Mouse (Mus musculus): ENCODE measurements around the gene Mitf. TPM values are rescaled to one million over a fixed set of nuclear protein-coding genes. Genes with fewer than 3 reads are reported as not detected.
A peak's percentile ranks its signal among the peaks of the same experiment; 100 is the strongest.

Gene Mitf
- 1 to 10 TPM; 7.8 to 8.2 TPM for total RNA-seq (2021)
- long read RNA-seq, experiment 1, partial matches to known transcripts, result 0 of 2 reads
- long read RNA-seq, experiment 1, other reads (novel, unspliced or antisense), result 2 of 2 reads
- long read RNA-seq, experiment 2, partial matches to known transcripts, result 1 of 3 reads
- long read RNA-seq, experiment 2, other reads (novel, unspliced or antisense), result 2 of 3 reads

GRCm38 (mm10) chr6:97806781-97807743 is at the start of gene Mitf:
TSS of gene Mitf (plus strand) at chr6:97807052.
- H3K4me3 ChIP-seq, result peak within 1 kb of the TSS; percentile 97
- TF ChIP-seq CTCF (IDR thresholded peaks at IDR 0.05), result peak; percentile 39; the same call in 1 of the 2 replicates

GRCm38 (mm10) chr6:97757361-97757760 is 49.5 kb upstream of the Mitf start:
- intact Hi-C loops (cut with DNase I), result no loop called here
- DNase-seq (ENCODE audit: extremely low spot score in 1 of 2, low spot score in 2 of 2), result no peak
- Histone ChIP-seq H3K27ac (no peak overlapping the region), H3K4me3 (no peak overlapping the region)
- no peak for TF ChIP-seq CTCF (IDR thresholded peaks at IDR 0.05)

More at GRCm38 (mm10) chr6:97806781-97807743, at the start of gene Mitf:
- H3K27ac ChIP-seq, result peak within 1 kb of the TSS; percentile 42; the same call in 1 of the 2 replicates
- intact Hi-C loops (cut with DNase I), result no loop called here
- peak; percentile 89 to 91 for DNase-seq (ENCODE audit: extremely low spot score in 1 of 2, low spot score in 2 of 2)

GRCm38 (mm10) chr6:97758884-97759283 is 48.0 kb upstream of the Mitf start:
- Histone ChIP-seq H3K4me3 (no peak overlapping the region), H3K27ac (no peak overlapping the region)
- intact Hi-C loops (cut with DNase I), result loop anchor here (2.0 kb wide), 1 partner anchor 96 kb away; no protein-coding TSS in a partner anchor
- no peak for DNase-seq (ENCODE audit: extremely low spot score in 1 of 2, low spot score in 2 of 2)
- TF ChIP-seq CTCF (IDR thresholded peaks at IDR 0.05), result no peak

DNA sequence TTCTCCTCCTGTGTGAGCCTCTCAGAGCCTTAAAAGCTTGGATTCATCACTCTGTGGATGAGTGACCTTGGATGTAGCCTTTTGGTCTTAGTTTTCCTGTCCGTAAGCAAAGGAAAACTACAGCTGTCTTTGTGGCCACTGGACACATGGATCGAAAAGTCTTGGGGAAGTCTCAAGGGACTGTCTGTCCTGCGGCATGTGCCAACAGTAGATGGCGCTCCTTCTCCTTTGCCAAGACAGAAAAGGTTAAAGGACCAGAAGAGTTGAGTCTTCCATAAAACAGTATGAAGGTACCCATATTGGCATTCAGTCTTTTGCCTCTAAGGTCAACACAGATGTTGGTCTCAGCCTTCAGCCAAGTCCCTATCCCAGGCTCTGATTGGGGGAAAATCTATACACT is 47.6 kb upstream of the Mitf start:
- no peak overlapping the region for H3K4me3 ChIP-seq
- TF ChIP-seq CTCF (IDR thresholded peaks at IDR 0.05), result peak; percentile 79
- DNase-seq (ENCODE audit: extremely low spot score in 1 of 2, low spot score in 2 of 2), result peak; percentile 28 to 55
- intact Hi-C loops (cut with DNase I), result loop anchor here (2.0 kb wide), 1 partner anchor 96 kb away; no protein-coding TSS in a partner anchor
- no peak overlapping the region for H3K27ac ChIP-seq

- peak; percentile 74 for TF ChIP-seq CTCF (IDR thresholded peaks at IDR 0.05)
- no peak overlapping the region for H3K4me3 ChIP-seq
- intact Hi-C loops (cut with DNase I), result loop anchor here (1.0 kb wide), 1 partner anchor 242 kb away; no protein-coding TSS in a partner anchor
- peak; percentile 30 to 35 for DNase-seq (ENCODE audit: extremely low spot score in 1 of 2, low spot score in 2 of 2)
- no peak overlapping the region for H3K27ac ChIP-seq
Measured at GRCm38 (mm10) chr6:97761326-97761725, 45.5 kb upstream of the Mitf start.

DNA sequence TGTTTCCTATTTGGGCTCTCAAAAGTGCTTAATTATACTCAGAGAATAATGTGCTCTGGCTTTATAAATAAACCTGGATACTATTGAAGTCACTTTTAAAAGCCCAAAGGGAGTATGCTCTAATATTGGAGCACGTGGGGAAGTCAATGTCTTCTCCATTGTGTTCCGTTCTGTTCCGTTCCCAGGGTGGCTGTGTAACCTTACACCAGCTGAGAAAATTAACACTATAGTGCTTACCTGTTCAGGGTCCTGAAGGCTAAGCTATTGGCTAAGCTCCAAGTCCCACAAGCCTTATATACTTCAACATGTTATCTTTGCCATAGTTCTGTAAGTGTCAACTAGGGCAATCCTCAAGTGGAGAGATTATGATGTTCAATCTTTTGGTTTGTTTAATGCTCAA is 42.9 kb upstream of the Mitf start:
- no peak for DNase-seq (ENCODE audit: extremely low spot score in 1 of 2, low spot score in 2 of 2)
- intact Hi-C loops (cut with DNase I), result no loop called here
- Histone ChIP-seq H3K4me3 (no peak overlapping the region), H3K27ac (no peak overlapping the region)
- no peak for TF ChIP-seq CTCF (IDR thresholded peaks at IDR 0.05)

DNA sequence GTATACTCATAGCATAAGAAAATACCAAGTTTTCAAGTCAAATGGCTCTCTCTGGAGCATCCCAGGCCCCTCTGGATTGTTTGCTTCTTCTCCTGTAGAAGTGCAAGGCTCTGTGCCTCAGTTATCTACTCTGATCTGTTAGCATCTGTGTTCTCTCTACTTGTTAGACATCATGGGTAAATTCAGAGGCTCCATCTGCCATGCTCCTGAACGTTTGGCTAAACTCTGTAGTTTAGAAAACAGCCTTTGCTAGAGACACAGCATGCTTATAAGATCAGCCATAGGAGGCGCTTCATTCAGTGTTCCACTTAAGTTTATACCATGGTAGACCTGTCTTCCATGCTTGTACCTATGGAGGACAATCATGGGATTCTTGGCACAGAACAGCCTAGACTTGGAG is 39.0 kb upstream of the Mitf start:
- intact Hi-C loops (cut with DNase I), result loop anchor here (2.0 kb wide), 1 partner anchor 61 kb away; no protein-coding TSS in a partner anchor
- no peak for DNase-seq (ENCODE audit: extremely low spot score in 1 of 2, low spot score in 2 of 2)
- Histone ChIP-seq H3K27ac (no peak overlapping the region), H3K4me3 (no peak overlapping the region)
- TF ChIP-seq CTCF (IDR thresholded peaks at IDR 0.05), result no peak

DNA sequence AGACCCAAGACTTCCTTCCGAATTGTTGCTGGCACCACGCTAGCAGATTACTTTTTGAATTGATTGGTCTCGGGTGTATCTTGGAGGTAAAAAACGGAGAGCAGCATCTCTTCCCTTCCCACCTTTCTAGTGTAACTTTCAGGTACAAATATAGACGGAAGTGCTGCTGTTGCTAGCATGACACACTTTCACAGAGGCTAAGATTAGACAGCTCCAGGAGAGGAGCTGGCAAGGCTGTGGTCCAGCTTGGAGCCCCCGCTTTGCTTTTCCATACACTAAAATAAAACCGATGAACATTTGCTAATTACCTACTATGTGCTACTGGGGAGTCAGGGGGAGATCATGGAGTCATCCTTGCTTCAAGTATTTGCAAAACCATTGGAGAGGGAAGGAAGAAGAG is 37.3 kb upstream of the Mitf start:
- TF ChIP-seq CTCF (IDR thresholded peaks at IDR 0.05), result no peak
- Histone ChIP-seq H3K27ac (no peak overlapping the region), H3K4me3 (no peak overlapping the region)
- intact Hi-C loops (cut with DNase I), result loop anchor here (2.0 kb wide), 1 partner anchor 59 kb away; no protein-coding TSS in a partner anchor
- no peak for DNase-seq (ENCODE audit: extremely low spot score in 1 of 2, low spot score in 2 of 2)

GRCm38 (mm10) chr6:97781316-97781715 is 25.5 kb upstream of the Mitf start:
- Histone ChIP-seq H3K27ac (no peak overlapping the region), H3K4me3 (no peak overlapping the region)
- intact Hi-C loops (cut with DNase I), result no loop called here
- TF ChIP-seq CTCF (IDR thresholded peaks at IDR 0.05), result no peak
- no peak for DNase-seq (ENCODE audit: extremely low spot score in 1 of 2, low spot score in 2 of 2)

- no peak for TF ChIP-seq CTCF (IDR thresholded peaks at IDR 0.05)
- intact Hi-C loops (cut with DNase I), result no loop called here
Measured at GRCm38 (mm10) chr6:97782291-97782690, 24.6 kb upstream of the Mitf start.

GRCm38 (mm10) chr6:97786871-97787270 is 20.0 kb upstream of the Mitf start:
- no peak for TF ChIP-seq CTCF (IDR thresholded peaks at IDR 0.05)
- intact Hi-C loops (cut with DNase I), result no loop called here
- no peak overlapping the region for H3K27ac ChIP-seq
- DNase-seq (ENCODE audit: extremely low spot score in 1 of 2, low spot score in 2 of 2), result no peak
- H3K4me3 ChIP-seq, result no peak overlapping the region

More at GRCm38 (mm10) chr6:97782291-97782690, 24.6 kb upstream of the Mitf start:
- DNase-seq (ENCODE audit: extremely low spot score in 1 of 2, low spot score in 2 of 2), result no peak
- no peak overlapping the region for H3K27ac ChIP-seq
- H3K4me3 ChIP-seq, result no peak overlapping the region
